Mouse (Mus musculus) lung, postnatal 14 days (tissue): ENCODE measurements at regions not wholly inside any gene's neighbourhood (a gene's known extent, or its start where the extent isn't known, plus 50 kb on each side); places are given as distances from the start of the nearest gene placed in this dataset.

Source experiments
- DNase-seq: peaks from one replicate; pipeline ENCODE4 v3.0.0; 2021

DNA sequence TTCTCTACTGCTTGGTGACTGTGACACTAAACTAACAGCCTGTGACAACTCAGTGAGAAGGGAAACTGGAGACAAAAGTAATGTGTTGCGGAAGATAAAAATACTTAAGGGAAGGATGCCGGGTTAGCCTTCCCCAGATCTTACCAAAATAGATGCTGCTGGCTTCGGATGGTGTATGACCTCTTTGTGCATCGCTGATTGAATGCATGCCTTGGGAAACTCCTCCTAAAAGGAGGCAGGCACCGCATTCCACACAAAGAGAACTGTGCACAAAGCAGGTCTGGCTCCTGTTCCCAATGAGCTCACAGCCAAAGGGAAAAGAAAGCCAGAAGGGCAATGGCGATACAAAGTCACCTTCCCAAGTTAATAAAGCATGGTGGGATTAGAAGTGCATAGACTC lies 144.9 kb upstream of the Hnrnpa3 start:
- no peak for DNase-seq

DNA sequence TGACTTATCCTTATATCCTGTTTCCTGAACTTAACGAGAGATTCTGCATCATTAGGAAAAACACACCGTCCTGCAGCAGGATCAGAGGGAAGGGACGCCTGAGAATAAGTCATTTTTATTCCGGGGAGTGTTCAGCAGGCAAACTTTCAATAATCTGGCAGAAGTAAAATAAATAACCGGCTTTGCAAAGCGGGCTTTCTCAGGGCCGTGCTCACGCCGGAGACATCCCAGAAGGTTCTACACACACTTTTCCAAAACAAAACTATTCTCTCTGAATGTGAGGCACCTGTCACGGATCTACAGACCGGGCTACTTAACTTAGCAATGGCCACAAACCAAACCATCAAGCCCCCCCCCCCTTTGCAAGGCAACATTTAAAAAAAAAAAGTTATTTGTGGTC lies 142.8 kb upstream of the Hnrnpa3 start:
- no peak for DNase-seq

DNA sequence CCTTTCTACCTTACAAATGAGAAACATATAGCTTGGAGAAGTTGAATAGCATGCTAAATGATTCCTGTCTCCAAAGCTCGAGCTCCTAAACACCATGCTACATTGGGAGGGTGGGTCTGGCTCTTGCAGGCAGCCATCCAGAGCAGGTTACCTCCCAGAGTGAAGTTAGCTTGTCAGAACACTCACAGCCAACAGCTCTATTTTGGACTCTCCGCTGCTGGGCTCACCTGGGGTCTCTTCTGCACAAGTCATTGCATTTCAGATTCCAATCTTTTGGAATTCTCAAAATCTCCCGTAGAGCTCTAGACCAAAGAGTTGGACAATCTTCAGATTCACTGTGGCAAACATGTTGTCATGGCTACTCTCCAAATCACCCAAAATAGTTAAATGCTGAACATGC lies 142.0 kb upstream of the Hnrnpa3 start:
- DNase-seq: no peak

DNA sequence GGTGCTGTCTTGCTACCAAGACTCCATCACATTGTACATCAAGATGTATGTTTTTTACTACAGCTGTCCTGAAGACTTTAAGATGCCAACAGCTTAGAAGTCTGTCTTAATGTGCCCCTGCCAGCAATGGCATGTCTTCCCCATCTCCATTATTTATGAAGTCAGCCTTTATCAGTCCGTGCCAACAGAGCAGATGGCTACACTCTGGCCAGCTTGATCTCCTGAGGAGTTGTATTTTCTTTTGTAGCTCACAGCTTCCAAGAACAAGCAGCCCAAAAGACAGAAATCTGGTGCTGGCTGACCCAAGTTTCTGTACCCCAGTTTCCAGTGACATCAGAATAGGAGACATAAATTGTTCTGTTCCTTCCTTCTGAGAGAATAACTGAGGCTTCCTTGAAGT lies 140.5 kb upstream of the Hnrnpa3 start:
- DNase-seq: no peak

DNA sequence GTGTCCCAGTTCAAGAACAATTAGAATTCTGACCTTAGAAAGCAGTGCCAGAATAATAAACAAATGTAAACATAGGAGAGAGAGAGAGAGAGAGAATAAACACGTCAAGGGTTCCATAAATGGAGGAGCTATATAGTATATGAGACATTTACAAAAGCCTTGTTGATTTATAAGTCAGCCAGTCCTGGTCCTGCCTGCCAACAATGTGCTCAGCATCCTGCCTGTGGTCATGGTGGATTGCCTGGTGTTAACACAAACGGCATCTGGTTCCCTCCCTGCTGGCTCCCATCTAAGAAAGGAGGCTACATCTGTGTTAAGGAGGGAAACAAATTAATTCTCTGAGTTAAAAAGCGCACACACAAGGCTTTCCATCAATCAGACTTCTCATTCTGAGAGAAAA lies 133.5 kb upstream of the Hnrnpa3 start:
- no peak for DNase-seq

DNA sequence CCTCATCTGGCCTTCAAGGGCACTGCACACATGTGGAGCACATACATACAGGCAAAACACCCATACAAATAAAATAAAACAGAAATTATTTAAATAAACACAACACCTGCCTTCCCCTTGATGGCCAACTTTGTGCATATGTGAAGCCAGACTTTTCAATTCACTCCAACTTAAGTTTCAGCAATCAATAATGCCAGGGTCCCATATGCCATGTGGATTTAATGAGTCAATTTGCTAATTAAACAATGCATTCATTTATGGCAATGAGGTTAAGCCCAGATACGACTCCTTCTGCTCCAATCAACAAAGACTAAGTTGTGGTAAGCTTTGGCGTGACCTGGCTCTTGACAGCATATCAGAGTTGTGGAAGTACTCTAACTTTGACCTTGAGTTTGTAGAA lies 130.4 kb upstream of the Hnrnpa3 start:
- DNase-seq: no peak

DNA sequence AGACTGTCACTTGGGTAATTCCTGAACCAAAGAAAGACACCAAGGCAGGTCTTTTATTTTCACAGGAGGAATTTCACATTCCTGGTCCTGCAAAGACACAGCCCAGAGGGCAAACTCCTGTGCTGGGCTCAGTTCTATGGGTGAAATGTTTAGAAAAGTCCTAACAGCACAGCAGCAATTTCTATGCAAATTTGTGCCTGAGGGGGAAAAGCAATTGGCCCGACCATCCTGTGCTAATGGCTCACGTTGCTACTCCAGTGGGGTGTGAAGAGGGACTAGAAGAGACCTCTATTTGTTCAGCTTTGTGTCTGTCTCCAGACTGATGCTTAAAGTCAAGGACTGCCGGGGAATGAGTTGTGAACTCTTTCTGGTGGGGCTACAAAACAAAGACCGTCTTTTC lies 120.9 kb upstream of the Hnrnpa3 start:
- no peak for DNase-seq

DNA sequence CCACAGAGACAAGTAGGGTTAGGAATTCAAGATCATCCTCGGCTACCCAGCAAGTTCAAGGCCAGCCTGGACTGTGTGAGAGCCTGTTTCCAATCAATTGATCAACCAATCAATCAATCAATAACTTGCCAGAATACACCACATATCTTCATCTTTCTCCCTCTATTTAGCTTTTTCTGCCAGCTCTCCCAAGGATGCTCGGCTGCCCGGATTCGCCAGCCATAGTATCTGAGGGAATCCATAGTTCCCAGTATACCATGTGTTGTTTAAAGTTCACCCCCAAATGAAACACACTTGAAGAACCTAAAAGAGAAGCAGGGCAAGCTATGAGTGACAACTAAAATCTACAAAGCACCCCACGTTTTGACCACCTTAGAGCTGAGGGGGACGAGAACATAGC lies 119.3 kb upstream of the Hnrnpa3 start:
- no peak for DNase-seq

DNA sequence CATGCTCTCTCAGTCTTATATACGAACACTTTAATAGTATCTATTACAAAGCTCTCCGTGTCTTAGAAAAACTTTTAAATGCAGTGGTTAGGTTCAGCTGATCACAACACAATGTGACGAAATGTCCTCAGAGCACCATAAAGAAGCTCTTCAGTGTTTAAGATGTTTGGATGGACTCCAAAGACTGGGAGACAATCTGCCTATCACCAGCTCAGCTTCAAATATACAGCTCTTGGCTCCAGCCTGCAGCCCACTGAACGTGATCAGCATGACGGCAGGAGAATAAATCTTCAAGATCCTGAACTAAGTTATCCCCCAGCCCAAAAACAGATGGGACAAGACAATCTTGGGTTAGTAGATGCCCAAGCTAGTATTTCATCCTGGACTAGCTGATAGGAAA lies 116.7 kb upstream of the Hnrnpa3 start:
- DNase-seq: no peak

DNA sequence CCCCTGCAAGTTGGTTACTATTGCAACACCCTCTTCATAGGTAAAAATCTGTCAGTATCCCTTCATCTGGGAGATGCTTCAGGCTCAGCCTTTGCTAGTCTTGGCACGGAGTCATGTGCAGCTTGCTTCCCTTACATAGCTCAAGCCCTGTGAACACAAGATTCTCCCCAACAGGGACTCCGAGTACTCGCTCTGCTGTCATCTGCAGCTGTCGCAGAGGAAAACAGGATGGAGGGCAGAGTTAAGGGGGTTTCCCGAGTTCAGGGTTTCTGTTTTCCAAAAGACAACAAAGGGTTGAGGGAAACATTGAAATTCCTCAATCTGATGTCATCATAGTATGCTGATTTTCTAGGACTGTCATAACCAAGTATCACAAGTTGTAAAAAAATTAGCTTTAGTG lies 116.3 kb upstream of the Hnrnpa3 start:
- peak; percentile 34 for DNase-seq

DNA sequence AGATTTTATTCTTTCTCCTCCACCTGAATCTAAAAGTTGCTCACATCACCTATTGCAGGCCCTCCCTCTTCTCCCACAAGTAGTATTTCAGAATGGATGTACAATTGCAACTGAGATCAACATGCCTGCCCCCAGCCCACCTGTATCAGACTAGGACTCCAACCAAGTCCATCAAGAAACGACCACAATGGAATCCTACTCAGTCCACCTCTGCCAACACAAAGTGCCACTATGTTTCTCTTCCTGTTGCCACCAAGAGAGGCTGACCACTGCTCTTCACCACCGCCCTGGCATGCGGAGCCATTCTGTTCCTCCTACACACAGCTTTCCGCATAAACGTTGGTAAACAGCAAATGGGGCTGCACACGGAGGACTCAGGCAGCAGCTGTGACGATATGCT lies 113.1 kb upstream of the Hnrnpa3 start:
- no peak for DNase-seq

DNA sequence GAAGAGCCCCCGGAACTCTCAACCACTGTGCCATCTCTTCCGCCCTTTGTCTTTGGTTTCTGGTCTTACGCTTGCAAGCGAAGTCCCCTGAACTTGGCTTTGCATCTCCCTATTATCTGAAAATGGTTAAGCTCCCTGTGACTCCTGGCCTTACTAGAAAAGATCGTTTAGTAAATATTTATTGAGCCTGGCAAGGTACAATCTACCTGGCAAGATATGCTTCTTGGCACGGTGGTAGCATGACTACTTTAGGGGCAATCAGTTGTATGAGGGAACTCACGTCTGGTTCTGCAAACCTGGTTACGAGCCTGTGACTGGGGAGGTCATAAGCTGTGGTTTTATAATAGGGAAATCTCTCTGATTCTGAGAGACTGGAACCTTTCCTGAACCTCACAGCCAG lies 103.4 kb upstream of the Hnrnpa3 start:
- DNase-seq: no peak

DNA sequence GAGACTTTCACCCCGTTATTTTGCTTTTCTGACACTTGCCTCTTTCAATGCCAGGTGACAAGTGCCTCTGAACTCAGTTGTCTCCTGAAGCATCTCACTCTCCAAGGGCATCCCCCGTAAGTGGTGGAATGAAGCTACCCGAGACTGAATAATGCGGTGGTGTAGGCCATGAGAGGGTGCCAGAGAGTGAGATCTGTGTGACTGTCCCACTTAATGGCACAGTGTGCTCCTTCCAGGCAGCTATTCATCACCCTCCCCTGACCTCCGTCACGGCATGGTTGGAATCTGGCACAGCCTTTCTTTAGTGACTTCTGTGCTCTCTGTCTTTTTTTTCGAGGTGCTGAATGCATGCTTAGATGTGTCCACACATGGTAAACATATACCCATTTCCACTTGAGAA lies 102.3 kb upstream of the Hnrnpa3 start:
- DNase-seq: no peak

DNA sequence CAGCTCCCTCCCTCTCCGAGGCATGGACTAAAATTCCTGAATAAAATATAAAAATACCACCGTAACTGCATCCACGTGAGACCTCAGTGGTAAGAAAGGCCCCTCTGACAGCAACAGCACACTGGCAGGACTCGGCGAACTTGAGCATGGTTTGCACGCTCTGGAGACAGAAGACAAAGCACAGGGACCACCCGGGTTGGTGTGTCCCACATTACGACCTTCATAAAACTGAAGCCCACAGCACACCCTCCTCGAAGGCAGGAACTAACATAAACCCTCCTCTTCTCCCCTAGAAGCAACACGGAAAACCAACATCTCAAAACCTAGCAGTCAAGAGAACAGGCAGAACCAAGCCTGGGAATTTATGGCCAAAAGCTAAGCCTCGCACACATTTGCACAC lies 101.7 kb upstream of the Hnrnpa3 start:
- DNase-seq: no peak

DNA sequence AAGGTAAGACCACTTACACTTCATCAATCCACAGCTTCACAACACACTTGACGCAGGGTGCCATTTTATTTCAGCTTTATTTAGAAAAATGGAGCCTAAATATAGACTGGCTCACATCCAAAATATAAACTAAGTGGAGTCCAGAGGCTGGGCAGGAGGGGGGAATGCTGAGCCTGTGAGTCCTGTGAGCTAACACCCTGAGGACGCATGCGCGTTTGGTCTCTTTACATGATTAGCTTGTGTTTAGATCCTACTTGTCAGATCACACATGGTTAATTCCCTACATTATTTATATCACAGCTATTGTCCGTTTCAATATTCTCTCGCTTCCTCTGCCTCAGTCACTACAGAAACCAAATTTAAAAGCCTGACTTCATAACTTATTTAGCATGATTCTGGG lies 99.1 kb upstream of the Hnrnpa3 start:
- no peak for DNase-seq

DNA sequence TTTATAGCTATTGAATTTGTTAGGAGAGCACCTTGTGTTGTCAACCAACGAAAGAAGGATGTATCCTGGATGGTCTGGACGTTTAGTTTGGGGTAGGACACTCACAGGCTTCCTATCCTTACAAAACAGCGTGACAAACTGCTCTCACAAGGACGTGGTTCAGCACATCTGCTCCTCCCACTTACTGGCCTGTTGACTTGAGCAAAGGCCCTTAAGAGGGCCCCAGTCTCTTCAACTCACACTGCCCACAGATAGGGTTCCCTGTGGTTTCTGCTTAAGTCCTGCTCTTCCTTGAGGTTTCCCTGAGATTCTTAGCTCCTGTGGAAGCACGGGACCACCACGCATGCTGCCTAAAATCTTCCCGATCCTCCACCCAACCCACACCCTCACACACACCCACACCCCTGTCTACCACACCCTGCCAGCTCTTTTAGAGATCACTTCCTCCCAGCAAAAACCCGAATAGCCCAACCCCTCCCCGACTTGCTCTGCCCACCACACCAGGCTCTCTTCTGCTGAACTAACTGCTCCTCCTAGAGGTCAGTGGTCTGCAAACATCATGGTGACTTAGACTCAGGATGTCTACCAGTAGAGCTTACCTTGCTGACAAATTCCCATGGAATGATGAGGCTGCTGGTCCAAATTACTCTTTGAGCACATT lies 95.7 kb upstream of the Hnrnpa3 start:
- peak; percentile 30 for DNase-seq

DNA sequence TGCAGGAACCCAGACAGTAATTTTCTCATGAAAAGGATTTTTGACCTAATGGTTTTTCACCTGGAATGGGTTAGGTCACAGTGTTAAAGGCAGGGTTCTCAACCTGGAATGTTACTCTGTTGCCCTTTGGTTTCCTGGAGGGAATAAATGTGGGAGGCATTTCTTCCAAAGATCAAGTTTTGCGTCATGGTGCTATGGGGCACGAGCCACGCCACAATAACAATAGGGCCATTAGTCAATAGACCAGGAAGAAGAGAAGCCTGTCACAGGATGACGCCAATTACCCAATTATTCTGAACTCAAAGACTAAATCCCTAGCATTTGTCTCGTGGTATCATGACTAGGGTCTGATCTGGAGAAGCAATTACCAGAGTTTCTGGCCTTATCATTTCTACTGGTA lies 94.3 kb upstream of the Hnrnpa3 start:
- DNase-seq: no peak

DNA sequence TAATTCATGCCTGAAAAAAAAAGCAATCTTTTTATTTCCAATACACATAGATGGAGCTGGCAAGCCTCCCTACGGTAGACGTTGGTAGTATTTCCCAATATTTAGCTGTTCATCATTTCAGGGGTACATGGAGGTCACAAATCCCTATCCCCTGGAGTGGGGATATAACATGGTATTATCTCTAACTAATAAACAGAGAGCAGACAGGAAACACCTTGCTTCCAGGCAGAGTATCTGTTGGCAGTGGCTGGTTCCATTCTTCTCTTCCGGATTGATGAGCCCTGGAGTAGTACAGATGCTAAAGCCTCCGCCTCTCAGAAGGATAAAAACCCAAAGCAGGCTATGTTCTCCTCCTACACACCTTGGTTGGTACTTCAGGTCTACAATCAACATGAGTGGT lies 91.9 kb upstream of the Hnrnpa3 start:
- DNase-seq: no peak

DNA sequence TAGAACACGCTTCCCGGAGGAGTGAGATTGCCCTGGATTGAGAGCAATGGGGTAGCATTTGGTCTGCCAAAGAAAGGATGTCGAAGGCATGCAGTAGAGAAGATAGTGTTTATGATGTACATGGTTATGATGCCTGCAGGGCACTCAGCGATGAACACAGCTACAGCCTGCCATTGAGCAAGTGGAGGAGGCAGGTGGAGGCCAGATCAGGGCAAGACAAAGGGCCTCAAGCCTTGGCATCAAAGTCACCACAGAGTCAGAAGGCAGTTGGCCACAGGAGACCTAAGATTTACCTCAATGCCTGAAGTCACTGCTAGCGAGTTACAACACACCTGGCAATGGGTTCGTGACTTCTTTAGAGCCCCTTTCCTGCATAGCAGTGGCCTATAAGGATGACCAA lies 89.3 kb upstream of the Hnrnpa3 start:
- DNase-seq: no peak

DNA sequence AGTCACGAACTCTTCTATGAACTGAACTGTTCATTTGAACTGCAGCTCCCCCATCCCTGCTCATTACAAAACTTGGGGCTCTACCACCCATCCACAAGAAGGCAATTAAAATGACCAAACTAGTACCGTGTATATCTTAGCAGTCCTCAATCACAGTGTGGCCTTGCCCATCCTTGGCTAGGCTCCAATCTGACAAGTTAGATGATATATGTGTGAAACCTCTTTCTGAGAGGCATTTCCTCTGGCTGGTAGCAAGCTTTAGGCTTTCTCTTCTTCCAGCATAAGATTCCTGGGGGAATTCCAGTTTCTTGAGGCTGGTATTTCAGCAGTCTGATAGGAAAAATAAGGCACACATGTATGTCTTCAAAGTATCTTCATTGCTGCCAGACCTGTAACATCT lies 88.8 kb upstream of the Hnrnpa3 start:
- no peak for DNase-seq

DNA sequence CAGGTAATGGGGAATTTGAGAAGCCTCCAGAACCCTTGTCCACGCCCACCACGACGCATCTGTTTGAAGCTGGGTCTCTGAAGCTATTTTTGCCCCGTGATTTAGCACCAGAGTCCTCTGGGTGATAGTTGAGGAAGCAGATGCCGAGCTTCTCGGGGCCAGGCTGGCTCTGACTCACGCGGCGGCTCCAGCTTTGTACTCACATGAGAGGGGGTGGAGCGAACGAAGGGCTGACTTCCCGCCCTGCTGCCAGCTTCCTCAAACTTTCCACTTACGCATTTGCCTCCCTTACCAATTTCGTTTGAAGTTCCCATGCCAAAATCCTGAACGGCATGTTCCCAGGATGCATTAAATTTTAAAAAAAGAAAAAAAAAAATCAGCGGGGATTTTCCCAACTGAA lies 74.1 kb upstream of the Hnrnpa3 start:
- DNase-seq: peak; percentile 82

DNA sequence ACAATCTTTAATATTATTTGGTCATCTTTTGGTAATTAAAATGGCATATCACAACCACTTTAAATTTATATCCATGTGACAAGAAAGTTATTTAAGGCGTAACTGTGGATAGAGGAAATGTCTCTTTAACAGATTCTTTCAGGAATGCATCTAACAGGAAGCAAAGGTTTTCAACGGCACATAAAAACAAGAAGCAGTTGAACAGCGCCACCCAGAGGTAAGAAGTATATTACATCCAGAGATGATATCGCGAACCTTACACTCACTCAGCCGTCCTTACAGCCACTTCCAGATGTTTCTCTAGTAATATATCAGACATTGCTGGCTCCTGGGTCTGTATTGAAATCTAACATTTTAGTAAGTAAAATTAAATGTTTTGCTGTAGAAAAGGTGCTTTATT lies 70.5 kb upstream of the Hnrnpa3 start:
- peak; percentile 80 for DNase-seq

DNA sequence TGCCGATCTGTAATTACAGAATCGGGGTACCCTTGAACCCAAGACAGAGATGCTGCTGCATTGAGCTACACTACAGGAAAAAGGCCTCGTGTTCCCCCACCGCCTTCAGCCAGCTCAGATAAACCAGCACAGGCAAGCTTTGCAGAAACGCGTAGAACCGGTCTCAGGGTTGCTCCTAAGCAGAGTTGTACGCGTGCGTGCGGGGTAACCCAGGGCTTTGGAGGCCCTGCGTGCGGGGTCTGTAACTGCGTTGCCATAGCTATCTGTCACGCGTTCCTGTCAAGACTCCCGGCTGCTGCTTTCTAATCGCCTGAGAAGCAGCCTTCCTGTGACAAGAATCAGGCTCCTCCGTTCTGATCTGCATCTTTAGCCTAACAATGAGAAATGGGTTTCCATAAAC lies 69.6 kb upstream of the Hnrnpa3 start:
- no peak for DNase-seq

DNA sequence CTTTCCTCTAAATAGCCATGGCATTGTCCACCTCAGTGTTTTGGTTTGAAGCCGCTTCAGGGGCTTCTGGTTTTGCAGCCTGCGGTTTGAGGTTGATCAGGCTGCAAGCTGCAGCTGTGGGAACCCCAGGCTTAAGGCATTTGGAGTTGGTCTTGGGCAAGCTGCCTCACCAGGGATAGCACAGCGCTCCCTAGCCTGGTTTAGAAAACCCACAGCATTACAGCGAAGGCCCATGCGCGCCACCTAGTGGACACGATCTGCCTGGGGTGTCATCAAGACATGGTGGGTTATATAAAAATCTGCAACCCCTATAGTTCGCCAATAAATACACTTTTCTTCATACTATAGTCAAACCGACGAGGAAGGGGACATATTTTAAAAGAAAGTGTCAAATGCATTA lies 68.9 kb upstream of the Hnrnpa3 start:
- DNase-seq: peak; percentile 94

DNA sequence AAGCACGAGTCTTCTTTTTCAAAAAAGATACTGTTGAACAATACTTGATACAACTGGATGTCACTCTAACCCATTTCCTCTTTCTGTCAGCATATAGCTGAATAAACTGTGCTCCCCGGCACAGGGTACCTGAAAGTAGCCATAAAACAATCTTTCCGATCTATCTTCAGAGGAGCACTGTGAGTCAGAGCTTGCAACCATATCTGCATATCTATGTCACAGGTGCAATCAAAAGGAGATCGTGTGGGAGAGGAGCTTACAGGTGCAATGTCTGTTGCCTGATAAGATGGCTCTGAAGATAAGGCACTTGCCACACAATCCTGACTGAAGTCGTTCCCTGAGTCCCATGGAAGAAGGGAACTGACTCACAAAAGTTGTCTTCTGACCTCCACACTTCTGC lies 58.5 kb upstream of the Hnrnpa3 start:
- no peak for DNase-seq
